Mouse (Mus musculus): ENCODE results near the gene Kcnq2. TPM values are rescaled to one million over a fixed set of nuclear protein-coding genes. Genes with fewer than 3 reads are reported as not detected.

Kcnq2 gene
- not detected in 2 replicates for polyA plus RNA-seq (2012; ENCODE audit: low replicate concordance)

GRCm38 (mm10) chr2:181134591-181135445 lies at the start of gene Kcnq2:
Gene Kcnq2 (minus strand): TSS chr2:181135300.

GRCm38 (mm10) chr2:181156248-181157121 lies 21.4 kb upstream of the Kcnq2 start, which contains the start of gene Eef1a2:
Gene Eef1a2 (minus strand): TSS chr2:181157014.

GRCm38 (mm10) chr2:181043437-181043836 lies 91.7 kb downstream of the Kcnq2 start, which contains the start of gene Chrna4:
Gene Chrna4 (minus strand): TSS chr2:181043546.

Other genes starting within 250 kb of the Kcnq2 start
- gene Ythdf1, start 214.4 kb downstream of the Kcnq2 start, polyA plus RNA-seq (2012; ENCODE audit: low replicate concordance) = 76.9 and 82.1 TPM in 2 replicates
- not detected in 2 replicates for gene Birc7, start 206.3 kb downstream of the Kcnq2 start, polyA plus RNA-seq (2012; ENCODE audit: low replicate concordance)
- gene Nkain4, start 180.6 kb downstream of the Kcnq2 start, polyA plus RNA-seq (2012; ENCODE audit: low replicate concordance) = not detected in 2 replicates
- gene Arfgap1, start 168.1 kb downstream of the Kcnq2 start, polyA plus RNA-seq (2012; ENCODE audit: low replicate concordance) = 33.6 and 37.3 TPM in 2 replicates
- 3.0 and 7.1 TPM in 2 replicates for gene Col20a1, start 148.8 kb downstream of the Kcnq2 start, polyA plus RNA-seq (2012; ENCODE audit: low replicate concordance)
- not detected in 2 replicates for gene Chrna4, start 91.8 kb downstream of the Kcnq2 start, polyA plus RNA-seq (2012; ENCODE audit: low replicate concordance)
- gene Eef1a2, start 21.7 kb upstream of the Kcnq2 start, polyA plus RNA-seq (2012; ENCODE audit: low replicate concordance) = not detected in 2 replicates
- 250 and 398 TPM in 2 replicates for gene Ppdpf, start 51.9 kb upstream of the Kcnq2 start, polyA plus RNA-seq (2012; ENCODE audit: low replicate concordance)
- not detected in 2 replicates for gene Ptk6, start 67.5 kb upstream of the Kcnq2 start, polyA plus RNA-seq (2012; ENCODE audit: low replicate concordance)
- gene Srms, start 77.9 kb upstream of the Kcnq2 start, polyA plus RNA-seq (2012; ENCODE audit: low replicate concordance) = 0.22 TPM in 1 of 2 replicates, not detected in the other
- not detected in 2 replicates for gene Fndc11, start 84.7 kb upstream of the Kcnq2 start, polyA plus RNA-seq (2012; ENCODE audit: low replicate concordance)
- 22.3 and 46.5 TPM in 2 replicates for gene Helz2, start 106.7 kb upstream of the Kcnq2 start, polyA plus RNA-seq (2012; ENCODE audit: low replicate concordance)
- 13.5 and 32.3 TPM in 2 replicates for gene Gmeb2, start 152.7 kb upstream of the Kcnq2 start, polyA plus RNA-seq (2012; ENCODE audit: low replicate concordance)
- not detected in 2 replicates for gene Stmn3, start 179.2 kb upstream of the Kcnq2 start, polyA plus RNA-seq (2012; ENCODE audit: low replicate concordance)
- 9.3 and 28.8 TPM in 2 replicates for gene Rtel1, start 184.4 kb upstream of the Kcnq2 start, polyA plus RNA-seq (2012; ENCODE audit: low replicate concordance)
- gene Zgpat, start 229.6 kb upstream of the Kcnq2 start, polyA plus RNA-seq (2012; ENCODE audit: low replicate concordance) = 21.1 and 22.1 TPM in 2 replicates
- 9.7 and 13.9 TPM in 2 replicates for gene Arfrp1, start 230.1 kb upstream of the Kcnq2 start, polyA plus RNA-seq (2012; ENCODE audit: low replicate concordance)
- 46.2 and 128 TPM in 2 replicates for gene Lime1, start 244.8 kb upstream of the Kcnq2 start, polyA plus RNA-seq (2012; ENCODE audit: low replicate concordance)

Measured in leukemia stem cell, adult 10-12 weeks (primary cell).